Mouse (Mus musculus) c-Kit-positive CD71-positive TER-119-negative erythroid progenitor cells, embryonic 14.5 days (primary cell): ENCODE measurements at regions not wholly inside any gene's neighbourhood (a gene's known extent, or its start where the extent isn't known, plus 50 kb on each side); places are given as distances from the start of the nearest gene placed in this dataset.
A peak's percentile ranks its signal among the peaks of the same experiment; 100 is the strongest.
"Not testable (repeated sequence)": the region's sequence is repeated elsewhere in the genome, so short reads cannot be mapped to it uniquely, and the experiment has no call there.

ENCODE experiments used
- DNase-seq: peaks from one replicate; pipeline ENCODE4 v3.0.0-alpha.2; 2013; ENCODE audit warnings: low read depth

- DNase-seq: no peak
Observed at GRCm38 (mm10) chr5:142281997-142282396, 119.3 kb upstream of the Foxk1 start.

GRCm38 (mm10) chr5:142287981-142288380, 113.3 kb upstream of the Foxk1 start:
- DNase-seq: no peak

GRCm38 (mm10) chr5:142291451-142291850, 109.8 kb upstream of the Foxk1 start:
- no peak for DNase-seq

- DNase-seq: not testable (repeated sequence)
Observed at GRCm38 (mm10) chr5:142296401-142296800, 104.9 kb upstream of the Foxk1 start.

- DNase-seq: no peak
Observed at GRCm38 (mm10) chr5:142299621-142300020, 101.7 kb upstream of the Foxk1 start.

- DNase-seq: no peak
Observed at GRCm38 (mm10) chr5:142308511-142308910, 92.8 kb upstream of the Foxk1 start.

GRCm38 (mm10) chr5:142313944-142314343, 87.4 kb upstream of the Foxk1 start:
- no peak for DNase-seq

- DNase-seq: no peak
Observed at GRCm38 (mm10) chr5:142314466-142314865, 86.8 kb upstream of the Foxk1 start.

GRCm38 (mm10) chr5:142319268-142319667, 82.0 kb upstream of the Foxk1 start:
- peak; percentile 22 for DNase-seq

- DNase-seq: no peak
Observed at GRCm38 (mm10) chr5:142321316-142321715, 80.0 kb upstream of the Foxk1 start.

- no peak for DNase-seq
Observed at GRCm38 (mm10) chr5:142324928-142325327, 76.4 kb upstream of the Foxk1 start.

GRCm38 (mm10) chr5:142325560-142325959, 75.7 kb upstream of the Foxk1 start:
- no peak for DNase-seq

- peak; percentile 22 for DNase-seq
Observed at GRCm38 (mm10) chr5:142327261-142327660, 74.0 kb upstream of the Foxk1 start.

- no peak for DNase-seq
Observed at GRCm38 (mm10) chr5:142329724-142330520, 71.4 kb upstream of the Foxk1 start.

GRCm38 (mm10) chr5:142332744-142333143, 68.6 kb upstream of the Foxk1 start:
- DNase-seq: no peak

- no peak for DNase-seq
Observed at GRCm38 (mm10) chr5:142337436-142337835, 63.9 kb upstream of the Foxk1 start.

- DNase-seq: no peak
Observed at GRCm38 (mm10) chr5:142338051-142338450, 63.2 kb upstream of the Foxk1 start.

GRCm38 (mm10) chr5:142340205-142341025, 60.9 kb upstream of the Foxk1 start:
- DNase-seq: no peak

- DNase-seq: no peak
Observed at GRCm38 (mm10) chr5:142341026-142341432, 60.3 kb upstream of the Foxk1 start.

GRCm38 (mm10) chr5:142346454-142346853, 54.8 kb upstream of the Foxk1 start:
- no peak for DNase-seq

GRCm38 (mm10) chr5:142350574-142350973, 50.7 kb upstream of the Foxk1 start:
- DNase-seq: peak; percentile 40
